Mouse (Mus musculus) brain, embryonic 14.5 days (tissue): ENCODE results near the gene Zfp385a. TPM values are rescaled to one million over a fixed set of nuclear protein-coding genes. Genes with fewer than 3 reads are reported as not detected.

Experiments used
- DNase-seq: peaks from one replicate; pipeline ENCODE4 v3.0.0-alpha.2; 2011; ENCODE audit warnings: low read depth
- CTCF ChIP-seq: fragments of 200-500 bp; IDR thresholded peaks from 2 replicates; pipeline ENCODE4 v1.5.1; 2012; ENCODE audit warnings: inconsistent platforms, mild to moderate bottlenecking, moderate library complexity, borderline replicate concordance; ENCODE audit not compliant: insufficient read depth, insufficient read length; ENCODE audit errors: extremely low read depth
- POLR2A ChIP-seq: fragments of 200-500 bp; IDR thresholded peaks from 2 replicates; pipeline ENCODE4 v1.6.1; 2012; ENCODE audit warnings: mild to moderate bottlenecking, inconsistent platforms, borderline replicate concordance; ENCODE audit not compliant: poor library complexity, insufficient read depth, insufficient read length, severe bottlenecking; ENCODE audit errors: extremely low read depth
- polyA plus RNA-seq: library from polyadenylated mRNA; depleted of rRNA; stranded (reverse); fragments of >200 nt; gene quantifications from 2 replicates; pipeline ENCODE4 v1.2.3, GENCODE M21; 2012; rRNA removed

The Zfp385a gene
- polyA plus RNA-seq: 20.3 and 37.5 TPM in 2 replicates

DNA sequence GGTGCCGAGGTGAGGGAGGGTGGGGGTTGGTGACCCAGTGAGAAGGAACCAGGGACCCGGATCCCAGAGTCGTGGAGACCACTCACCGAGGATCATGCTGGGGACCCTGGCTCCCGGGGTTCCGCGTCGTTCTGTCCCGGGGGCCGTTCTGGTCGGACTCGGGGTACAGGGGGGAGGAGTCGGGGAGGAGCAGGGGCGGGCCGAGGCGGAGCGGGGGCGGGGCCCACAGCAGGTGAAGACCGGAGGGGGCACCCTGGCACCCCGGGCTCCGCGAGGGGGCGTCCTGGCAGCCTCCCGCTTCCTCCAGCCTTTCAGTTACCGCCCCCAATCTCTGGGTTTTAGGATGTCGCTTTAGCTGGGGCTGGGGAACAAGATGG lies at the start of gene Zfp385a:
Gene Zfp385a, minus strand, starts transcription at position 133 of the 377 bp plus-strand sequence.
- TF ChIP-seq POLR2A: no peak
- TF ChIP-seq CTCF: 0 out of 2 replicates have a peak, but pooled peaks have one; percentile 10
- peak; percentile 62 for DNase-seq

DNA sequence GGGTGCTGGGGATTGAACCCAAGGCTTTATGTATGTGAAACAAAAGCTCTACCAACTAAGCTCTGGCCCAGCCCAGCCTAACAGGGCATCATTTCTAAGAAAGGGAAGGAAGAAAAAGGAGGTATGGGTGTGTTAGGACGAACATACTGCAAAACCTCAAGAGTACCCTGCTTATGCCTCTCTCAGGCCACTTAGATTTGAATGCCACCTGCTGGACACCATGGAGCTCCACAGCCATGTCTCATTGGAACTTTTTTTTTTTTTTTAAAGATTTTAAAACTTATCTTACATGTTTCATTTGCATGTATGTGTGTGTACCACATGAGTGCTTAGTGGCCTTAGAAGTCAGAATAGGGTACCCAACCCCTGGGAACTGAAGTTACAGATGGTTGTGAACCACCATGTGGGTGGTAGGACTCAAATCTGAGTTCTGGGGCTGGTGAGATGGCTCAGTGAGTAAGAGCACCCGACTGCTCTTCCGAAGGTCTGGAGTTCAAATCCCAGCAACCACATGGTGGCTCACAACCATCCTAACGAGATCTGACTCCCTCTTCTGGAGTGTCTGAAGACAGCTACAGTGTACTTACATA lies 48.8 kb upstream of the Zfp385a start:
- DNase-seq: peak; percentile 28
- peak; percentile 38; the same call in 1 of the 2 replicates for TF ChIP-seq CTCF
- no peak for TF ChIP-seq POLR2A

DNA sequence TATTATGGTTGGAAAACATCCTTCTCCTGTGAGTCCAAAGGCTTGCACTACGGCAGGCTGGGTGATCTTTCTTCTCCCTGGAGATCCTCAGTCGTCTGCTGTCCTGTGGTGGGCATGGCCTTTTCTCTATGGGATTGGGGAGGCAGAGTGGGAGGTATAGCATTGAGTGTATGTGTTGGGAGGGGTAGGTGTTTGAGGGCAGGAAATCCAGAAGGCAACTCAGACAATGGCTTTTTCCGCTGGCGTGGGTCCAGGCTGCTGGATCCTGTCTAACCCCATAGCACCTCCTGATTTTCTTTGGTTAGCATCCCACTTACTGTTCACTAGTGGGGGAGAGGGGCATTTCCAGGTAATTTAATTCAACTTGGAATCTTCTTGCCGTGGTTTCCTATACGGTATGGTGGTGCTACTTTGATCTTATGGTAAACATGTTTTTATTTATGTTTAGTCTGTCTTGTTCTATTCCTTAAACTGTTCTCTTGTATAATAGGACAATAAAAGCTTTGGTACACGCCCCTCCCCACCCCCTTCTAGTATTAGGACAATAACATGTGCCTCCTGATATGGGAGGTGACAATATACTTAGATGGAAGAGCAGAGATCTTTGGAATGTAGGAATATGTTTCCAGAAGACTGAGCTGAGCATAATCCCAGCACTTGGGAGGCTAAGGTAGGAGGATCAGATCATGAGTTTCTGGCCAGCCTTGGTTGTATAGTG lies 44.0 kb upstream of the Zfp385a start:
- no peak for DNase-seq
- no peak for TF ChIP-seq CTCF

DNA sequence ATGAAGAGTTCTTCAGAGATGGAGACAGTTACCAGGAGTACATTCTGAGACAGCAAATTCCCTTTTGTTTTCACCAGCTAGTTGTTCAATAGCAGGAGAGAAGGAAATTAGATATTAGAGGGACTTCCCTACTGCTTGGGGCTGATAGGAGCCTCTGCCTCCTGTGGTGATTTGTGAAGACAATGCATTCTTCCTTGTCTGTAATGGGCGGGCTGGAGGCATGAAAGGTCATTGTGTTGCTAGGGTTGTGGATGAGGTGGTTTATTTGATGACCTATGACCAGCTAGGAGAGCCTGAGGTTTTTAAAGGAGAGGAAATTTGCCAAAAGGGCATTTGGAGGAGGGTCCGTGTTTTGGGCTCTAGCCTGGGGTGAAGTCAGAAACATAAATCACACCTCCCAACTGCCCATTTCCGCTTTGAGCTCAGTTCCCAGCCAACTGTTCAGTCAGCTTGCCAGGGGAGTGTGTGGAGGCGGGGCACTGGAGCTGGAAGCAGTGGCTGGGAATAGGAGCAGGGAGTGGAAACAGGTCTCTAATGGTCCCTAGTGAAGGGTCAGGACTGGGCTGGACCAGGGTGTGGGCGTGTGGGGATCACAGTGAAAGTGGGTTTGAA lies 43.0 kb upstream of the Zfp385a start:
- no peak for TF ChIP-seq POLR2A
- TF ChIP-seq CTCF: no peak
- no peak for DNase-seq

DNA sequence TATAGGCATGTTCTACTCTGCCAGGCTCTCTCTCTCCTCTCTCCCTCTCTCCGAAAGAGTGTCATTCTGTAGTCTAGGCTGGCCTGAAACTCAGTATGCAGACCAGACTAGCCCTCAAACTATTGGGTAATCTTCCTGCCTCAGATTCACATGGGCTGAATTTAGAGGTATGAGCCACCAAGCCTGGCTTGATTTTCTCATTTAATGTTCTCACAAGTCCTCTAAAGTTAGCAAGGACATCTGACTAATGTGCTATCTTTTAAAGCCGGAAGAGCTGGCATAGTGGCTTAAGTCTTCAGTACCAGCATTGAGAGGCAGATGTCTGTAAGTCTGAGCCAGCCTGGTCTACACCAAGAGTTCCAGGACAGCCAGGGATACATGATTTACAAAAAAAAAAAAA lies 42.2 kb upstream of the Zfp385a start:
- TF ChIP-seq CTCF (no peak), POLR2A (no peak)
- DNase-seq: no peak

DNA sequence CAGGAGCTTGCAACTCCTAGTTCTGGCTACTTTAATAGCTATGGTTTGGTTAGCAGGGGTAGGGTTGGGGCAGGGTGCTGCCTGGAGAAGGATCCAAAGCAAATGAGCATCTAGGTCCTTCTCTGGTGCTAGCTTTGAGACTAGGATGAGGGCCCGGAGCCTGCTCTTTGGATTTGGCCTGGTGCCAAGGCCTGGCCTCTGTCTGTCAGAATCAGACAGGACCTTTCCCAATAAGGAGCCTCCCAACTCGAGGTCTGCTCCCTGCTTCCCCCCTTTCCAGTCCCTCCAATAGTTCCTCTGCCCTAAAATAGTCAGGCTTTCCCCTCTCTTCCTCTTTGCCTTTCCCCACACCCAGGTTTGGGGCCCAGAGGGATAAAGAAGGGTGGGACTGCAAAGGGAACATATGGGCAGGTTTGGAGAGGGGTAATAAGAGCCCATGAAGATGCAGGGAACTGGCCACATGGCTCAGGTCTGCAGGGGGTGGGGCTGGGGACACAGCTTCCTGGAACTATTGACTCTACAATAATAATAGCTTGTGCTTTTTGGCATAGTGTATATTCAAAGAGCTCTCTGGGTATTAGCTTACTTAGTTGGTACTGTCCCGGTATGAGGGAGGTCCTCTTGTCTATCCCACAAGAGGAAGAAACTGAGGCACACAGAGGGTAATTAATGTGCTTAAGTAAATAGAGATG lies 38.9 kb upstream of the Zfp385a start:
- TF ChIP-seq CTCF (no peak), POLR2A (no peak)
- no peak for DNase-seq

DNA sequence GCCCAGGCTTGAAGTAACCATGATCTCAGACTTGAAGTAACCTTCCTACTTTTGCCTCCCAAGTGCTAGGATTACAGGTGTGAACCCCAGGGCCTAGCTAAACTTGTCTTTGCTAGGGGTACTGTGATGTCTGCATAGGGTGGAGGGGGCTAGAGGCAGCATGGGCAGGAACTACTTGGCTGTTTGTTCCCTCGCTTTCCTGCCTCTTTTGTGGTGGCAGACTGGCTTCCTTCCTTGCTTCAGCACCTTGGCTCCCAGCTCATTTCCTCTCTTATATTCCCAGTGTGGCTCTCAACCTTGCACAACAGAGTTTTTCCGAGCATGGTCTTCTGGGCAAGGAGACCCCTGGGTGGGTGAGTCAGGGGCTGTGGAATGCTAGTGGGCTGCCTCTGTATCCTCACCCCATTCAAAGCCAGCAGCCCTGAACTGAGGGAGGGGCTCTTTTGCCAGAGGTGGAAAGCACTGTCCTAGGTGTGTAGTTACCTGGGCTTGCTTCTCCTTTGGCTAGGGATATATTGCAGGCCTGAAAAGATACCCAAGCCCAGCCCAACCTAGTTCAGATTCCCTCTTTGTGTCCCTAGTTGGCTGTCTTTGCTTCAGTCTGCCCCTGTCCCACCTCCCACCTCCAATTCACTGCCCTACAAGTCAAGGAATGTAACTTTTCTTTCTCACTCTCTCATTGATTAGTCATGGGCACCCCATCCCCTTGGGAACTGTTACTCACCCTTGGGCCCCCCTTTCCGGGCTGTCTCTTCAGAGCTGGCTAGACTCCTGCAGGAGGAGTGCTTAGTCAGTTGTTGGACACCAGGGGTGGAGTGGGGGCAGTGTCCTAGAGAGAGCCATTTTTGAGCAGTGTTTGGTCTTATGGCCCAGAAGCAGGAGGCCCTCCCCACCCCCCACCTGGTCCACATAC lies 38.1 kb upstream of the Zfp385a start:
- no peak for TF ChIP-seq POLR2A
- no peak for TF ChIP-seq CTCF
- DNase-seq: no peak

DNA sequence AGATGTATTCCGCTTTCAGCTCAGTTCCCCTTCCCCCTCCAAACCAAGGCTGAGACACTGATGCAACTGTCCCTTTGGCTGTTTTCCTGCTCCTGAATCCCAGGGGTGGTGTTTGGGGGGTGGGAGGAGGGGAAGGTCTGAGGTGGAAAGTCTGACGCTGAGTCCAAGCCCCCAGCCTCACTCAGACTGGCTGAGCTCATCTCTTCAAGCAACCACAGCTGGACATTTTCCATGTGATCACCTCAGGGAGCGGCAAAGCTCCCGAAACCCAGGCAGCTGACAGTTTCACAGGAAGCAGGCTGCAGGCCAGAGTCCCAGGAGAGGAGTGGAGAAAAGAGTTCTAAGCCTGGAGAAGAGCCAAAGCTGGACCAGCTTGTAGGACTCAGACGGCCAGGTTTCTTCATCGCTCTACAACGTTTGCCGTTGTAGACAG lies 37.0 kb upstream of the Zfp385a start:
- no peak for TF ChIP-seq CTCF
- no peak for TF ChIP-seq POLR2A
- DNase-seq: peak; percentile 20

DNA sequence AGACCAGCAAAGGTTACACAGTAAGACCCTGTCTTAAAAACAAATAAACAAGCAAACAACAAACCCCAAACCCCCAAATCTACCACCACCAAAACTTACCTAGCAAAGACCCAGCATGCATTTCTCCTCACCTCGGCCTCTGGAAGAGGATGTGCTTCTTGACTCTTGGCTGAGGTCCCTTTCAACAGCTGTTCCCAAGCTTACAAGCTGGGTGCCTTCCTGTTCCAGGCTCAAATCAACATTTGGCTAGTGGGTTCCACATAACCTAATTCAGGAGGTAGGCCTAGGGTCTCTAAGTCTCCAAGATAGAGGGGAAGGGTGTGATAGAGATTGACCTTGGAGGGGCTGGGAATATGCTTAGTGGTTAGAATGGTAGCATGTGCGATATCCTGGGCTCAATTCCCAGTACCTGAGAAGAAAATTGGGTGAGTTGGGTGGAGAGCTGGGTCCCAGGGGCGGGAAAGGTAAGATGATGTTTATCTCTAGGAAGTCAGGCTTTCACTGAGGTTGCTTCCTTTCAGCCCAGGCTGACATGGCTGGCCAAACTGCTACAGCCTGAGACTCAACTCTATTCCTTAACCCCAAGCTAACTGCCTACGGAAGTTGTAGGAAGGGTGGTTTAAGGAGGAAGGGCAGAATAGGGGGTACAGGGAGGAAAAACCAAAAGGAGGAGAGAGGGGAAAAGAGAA lies 35.4 kb upstream of the Zfp385a start:
- TF ChIP-seq POLR2A (no peak), CTCF (no peak)
- no peak for DNase-seq

DNA sequence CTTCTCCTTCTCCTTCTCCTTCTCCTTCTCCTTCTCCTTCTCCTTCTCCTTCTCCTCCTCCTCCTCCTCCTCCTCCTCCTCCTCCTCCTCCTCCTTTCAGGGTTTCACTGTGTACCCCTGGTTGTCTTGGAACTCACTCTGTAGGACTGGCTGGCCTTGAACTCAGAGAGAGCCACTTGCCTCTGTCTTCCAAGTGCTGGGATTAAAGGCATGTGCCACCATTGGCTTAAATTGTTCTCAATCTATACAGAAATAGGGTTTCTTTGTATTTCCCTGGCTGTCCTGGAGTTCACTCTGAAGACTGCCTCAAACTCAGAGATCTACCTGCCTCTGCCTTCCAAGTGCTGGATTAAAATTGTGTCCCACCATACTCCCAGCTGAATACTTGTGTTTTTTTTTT lies 32.6 kb upstream of the Zfp385a start:
- TF ChIP-seq CTCF (no peak), POLR2A (no peak)

DNA sequence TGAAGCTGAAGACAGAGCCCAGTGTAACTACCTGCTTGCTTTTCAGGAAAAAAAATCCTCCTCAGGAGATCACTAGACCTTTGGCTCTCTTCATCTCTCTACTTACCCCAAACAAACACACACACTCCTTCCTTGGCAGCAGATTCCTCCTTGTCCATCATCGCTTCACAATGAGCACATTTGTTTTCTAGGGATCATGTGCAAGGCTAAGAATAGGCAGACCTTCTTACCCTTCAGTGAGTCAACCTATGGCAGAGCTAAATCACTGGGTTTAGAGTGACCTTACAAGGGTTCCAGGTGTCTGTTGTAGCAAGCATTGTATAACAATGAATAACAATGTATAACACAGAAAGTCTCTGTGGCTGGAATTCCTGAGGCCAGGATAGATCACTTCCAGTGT lies 31.8 kb upstream of the Zfp385a start:
- TF ChIP-seq POLR2A: no peak
- no peak for TF ChIP-seq CTCF
- no peak for DNase-seq

More for the DNA sequence above, 32.6 kb upstream of the Zfp385a start:
- no peak for DNase-seq
